Mouse (Mus musculus) cerebellum, postnatal 4 days (tissue): ENCODE measurements around the gene Atp1a1.

Source experiments
- DNase-seq, 2 experiments: peaks; one replicate each; pipeline ENCODE4 v3.0.0; 2022; ENCODE audit warnings: low spot score in 2 of 2, mixed read lengths in 1 of 2

Atp1a1 gene

GRCm38 (mm10) chr3:101604550-101605223, at the start of gene Atp1a1:
Gene Atp1a1 (minus strand): TSS chr3:101604684.
- DNase-seq: peak; percentile 88 to 92

GRCm38 (mm10) chr3:101653446-101653845, 49.0 kb upstream of the Atp1a1 start:
- peak in 1 of 2 experiments; percentile 25 for DNase-seq

- no peak for DNase-seq
Measured at GRCm38 (mm10) chr3:101652967-101653366, 48.5 kb upstream of the Atp1a1 start.

GRCm38 (mm10) chr3:101650328-101650727, 45.8 kb upstream of the Atp1a1 start:
- no peak for DNase-seq

GRCm38 (mm10) chr3:101649271-101649670, 44.8 kb upstream of the Atp1a1 start:
- no peak for DNase-seq

- no peak for DNase-seq
Measured at GRCm38 (mm10) chr3:101648096-101648793, 43.8 kb upstream of the Atp1a1 start.

- no peak for DNase-seq
Measured at GRCm38 (mm10) chr3:101646806-101647205, 42.3 kb upstream of the Atp1a1 start.

- DNase-seq: no peak
Measured at GRCm38 (mm10) chr3:101645569-101646106, 41.2 kb upstream of the Atp1a1 start.

GRCm38 (mm10) chr3:101644062-101644802, 39.7 kb upstream of the Atp1a1 start:
- DNase-seq: no peak

GRCm38 (mm10) chr3:101643264-101643663, 38.8 kb upstream of the Atp1a1 start:
- DNase-seq: no peak

GRCm38 (mm10) chr3:101638223-101638622, 33.7 kb upstream of the Atp1a1 start:
- no peak for DNase-seq

- no peak for DNase-seq
Measured at GRCm38 (mm10) chr3:101636510-101636909, 32.0 kb upstream of the Atp1a1 start.

GRCm38 (mm10) chr3:101636086-101636485, 31.6 kb upstream of the Atp1a1 start:
- DNase-seq: no peak

- no peak for DNase-seq
Measured at GRCm38 (mm10) chr3:101634141-101634900, 29.8 kb upstream of the Atp1a1 start.

- DNase-seq: no peak
Measured at GRCm38 (mm10) chr3:101628255-101628654, 23.8 kb upstream of the Atp1a1 start.

GRCm38 (mm10) chr3:101624287-101624686, 19.8 kb upstream of the Atp1a1 start:
- DNase-seq: no peak

GRCm38 (mm10) chr3:101619017-101619416, 14.5 kb upstream of the Atp1a1 start:
- no peak for DNase-seq

GRCm38 (mm10) chr3:101618505-101618904, 14.0 kb upstream of the Atp1a1 start:
- DNase-seq: no peak

GRCm38 (mm10) chr3:101617451-101617850, 13.0 kb upstream of the Atp1a1 start:
- no peak for DNase-seq

GRCm38 (mm10) chr3:101617007-101617406, 12.5 kb upstream of the Atp1a1 start:
- DNase-seq: no peak

- no peak for DNase-seq
Measured at GRCm38 (mm10) chr3:101615856-101616255, 11.4 kb upstream of the Atp1a1 start.
